Mouse (Mus musculus) C2C12 (cell line): ENCODE measurements at regions not wholly inside any gene's neighbourhood (a gene's known extent, or its start where the extent isn't known, plus 50 kb on each side); places are given as distances from the start of the nearest gene placed in this dataset.

ENCODE experiments used
- CEBPB ChIP-seq: IDR thresholded peaks from one replicate; pipeline ENCODE4 v1.6.1; 2011; ENCODE audit warnings: low read depth, mild to moderate bottlenecking, control low read depth, moderate library complexity
- CTCF ChIP-seq: IDR thresholded peaks from one replicate; pipeline ENCODE4 v1.5.1; 2011; ENCODE audit not compliant: control insufficient read depth, insufficient read depth, insufficient read length
- MAX ChIP-seq: IDR thresholded peaks from one replicate; pipeline ENCODE4 v1.6.1; 2011; ENCODE audit warnings: mild to moderate bottlenecking, control low read depth
- MYOD1 ChIP-seq: IDR thresholded peaks from one replicate; pipeline ENCODE4 v1.6.1; 2011; ENCODE audit warnings: low read depth; ENCODE audit not compliant: control insufficient read depth, insufficient read length
- USF1 ChIP-seq: IDR thresholded peaks from one replicate; pipeline ENCODE4 v1.6.1; 2011; ENCODE audit warnings: low read depth, mild to moderate bottlenecking, control low read depth, moderate library complexity

- TF ChIP-seq CTCF (no peak), CEBPB (no peak), MAX (no peak), MYOD1 (no peak), USF1 (no peak)
These were observed 138.7 kb downstream of the Trim33 start for GRCm38 (mm10) chr3:103417781-103418180.
